Mouse (Mus musculus): ENCODE results near the gene Lyar. TPM values are rescaled to one million over a fixed set of nuclear protein-coding genes. Genes with fewer than 3 reads are reported as not detected.

Lyar gene
- total and polyA plus RNA-seq, 2 experiments from 2014 or later, result 15.5 to 43.4 TPM

- no peak overlapping the region for H3K9ac ChIP-seq (replicated peaks; ENCODE audit: low read length, poor library complexity, severe bottlenecking)
These were observed 53.6 kb downstream of the Lyar start for GRCm38 (mm10) chr5:38273831-38274230.

GRCm38 (mm10) chr5:38275771-38276170 lies 55.5 kb downstream of the Lyar start, which contains the start of gene Otop1:
Otop1 (plus strand) TSS chr5:38275972.
- WGBS, result 8% methylated on average over 4 of the region's 4 CpGs
- Histone ChIP-seq H3K36me3 (ENCODE audit: insufficient read depth, low read length) (0 out of 2 replicates have a peak, but pooled peaks cover 6% of the 10 kb centered on the region), H3K4me2 (ENCODE audit: low read depth, low read length, poor library complexity, severe bottlenecking) (peak within 1 kb of the TSS; percentile 57), H3K4me1 (ENCODE audit: insufficient read depth, low read length) (peaks cover 9% of the 10 kb centered on the region; the same call in 1 of the 2 replicates), H3K27ac (ENCODE audit: low read depth, low read length) (no peak within 1 kb of the TSS), H3K4me3 (ENCODE audit: low read depth, low read length) (peak within 1 kb of the TSS; percentile 29), H3K27me3 (ENCODE audit: insufficient read depth, low read length) (peaks cover 58% of the 10 kb centered on the region), H3K9ac (replicated peaks; ENCODE audit: low read length, poor library complexity, severe bottlenecking) (0 out of 2 replicates have a peak within 1 kb of the TSS, but pooled peaks have one; percentile 9), H3K9me3 (ENCODE audit: low read length) (no peaks in the 10 kb centered on the region)
- ATAC-seq (ENCODE audit: low FRiP score) (no peak), DNase-seq (ENCODE audit: low spot score) (no peak)
- TF ChIP-seq CTCF (IDR thresholded peaks at IDR 0.05), result no peak

More at GRCm38 (mm10) chr5:38273831-38274230, 53.6 kb downstream of the Lyar start:
- Histone ChIP-seq H3K36me3 (ENCODE audit: insufficient read depth, low read length) (peaks cover 14% of the 10 kb centered on the region; the same call in 1 of the 2 replicates), H3K4me2 (ENCODE audit: low read depth, low read length, poor library complexity, severe bottlenecking) (no peak overlapping the region), H3K27ac (ENCODE audit: low read depth, low read length) (no peak overlapping the region), H3K4me1 (ENCODE audit: insufficient read depth, low read length) (peaks cover 9% of the 10 kb centered on the region; the same call in 1 of the 2 replicates), H3K27me3 (ENCODE audit: insufficient read depth, low read length) (peaks cover 43% of the 10 kb centered on the region), H3K4me3 (ENCODE audit: low read depth, low read length) (no peak overlapping the region), H3K9me3 (ENCODE audit: low read length) (no peaks in the 10 kb centered on the region)
- TF ChIP-seq CTCF (IDR thresholded peaks at IDR 0.05), result no peak
- no peak for DNase-seq (ENCODE audit: low spot score)
- WGBS, result 93% methylated on average over 4 of the region's 4 CpGs
- no peak for ATAC-seq (ENCODE audit: low FRiP score)

DNA sequence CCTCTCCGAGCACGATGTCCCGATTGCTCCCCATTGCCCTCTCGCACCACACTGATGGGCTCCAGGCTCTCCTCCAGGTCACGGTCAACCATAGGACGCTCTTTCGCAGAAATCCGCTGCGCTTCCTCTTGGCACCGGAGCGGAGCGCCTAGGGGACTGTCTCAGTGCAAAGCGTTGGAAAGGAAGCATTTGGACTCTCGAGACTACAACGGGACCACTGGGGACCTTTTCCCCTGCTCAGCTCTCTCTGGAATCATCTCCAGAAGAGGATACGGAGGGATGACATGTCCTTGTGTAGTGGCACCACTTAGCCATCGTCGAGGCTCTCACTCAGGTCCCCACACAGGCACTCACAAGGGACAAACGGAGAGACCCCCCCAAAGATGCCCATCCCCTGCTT lies 56.2 kb downstream of the Lyar start:
- Histone ChIP-seq H3K9me3 (ENCODE audit: low read length) (no peaks in the 10 kb centered on the region), H3K4me1 (ENCODE audit: insufficient read depth, low read length) (peaks cover 9% of the 10 kb centered on the region; the same call in 1 of the 2 replicates), H3K4me2 (ENCODE audit: low read depth, low read length, poor library complexity, severe bottlenecking) (peak overlapping the region; percentile 57), H3K36me3 (ENCODE audit: insufficient read depth, low read length) (no peaks in the 10 kb centered on the region), H3K27ac (ENCODE audit: low read depth, low read length) (no peak overlapping the region), H3K27me3 (ENCODE audit: insufficient read depth, low read length) (peaks cover 60% of the 10 kb centered on the region), H3K4me3 (ENCODE audit: low read depth, low read length) (peak overlapping the region; percentile 29), H3K9ac (replicated peaks; ENCODE audit: low read length, poor library complexity, severe bottlenecking) (0 out of 2 replicates have a peak overlapping the region, but pooled peaks have one; percentile 9)
- ATAC-seq (ENCODE audit: low FRiP score) (no peak), DNase-seq (ENCODE audit: low spot score) (no peak)
- no peak for TF ChIP-seq CTCF (IDR thresholded peaks at IDR 0.05)
- 3% methylated on average over 19 of the region's 19 CpGs for WGBS

DNA sequence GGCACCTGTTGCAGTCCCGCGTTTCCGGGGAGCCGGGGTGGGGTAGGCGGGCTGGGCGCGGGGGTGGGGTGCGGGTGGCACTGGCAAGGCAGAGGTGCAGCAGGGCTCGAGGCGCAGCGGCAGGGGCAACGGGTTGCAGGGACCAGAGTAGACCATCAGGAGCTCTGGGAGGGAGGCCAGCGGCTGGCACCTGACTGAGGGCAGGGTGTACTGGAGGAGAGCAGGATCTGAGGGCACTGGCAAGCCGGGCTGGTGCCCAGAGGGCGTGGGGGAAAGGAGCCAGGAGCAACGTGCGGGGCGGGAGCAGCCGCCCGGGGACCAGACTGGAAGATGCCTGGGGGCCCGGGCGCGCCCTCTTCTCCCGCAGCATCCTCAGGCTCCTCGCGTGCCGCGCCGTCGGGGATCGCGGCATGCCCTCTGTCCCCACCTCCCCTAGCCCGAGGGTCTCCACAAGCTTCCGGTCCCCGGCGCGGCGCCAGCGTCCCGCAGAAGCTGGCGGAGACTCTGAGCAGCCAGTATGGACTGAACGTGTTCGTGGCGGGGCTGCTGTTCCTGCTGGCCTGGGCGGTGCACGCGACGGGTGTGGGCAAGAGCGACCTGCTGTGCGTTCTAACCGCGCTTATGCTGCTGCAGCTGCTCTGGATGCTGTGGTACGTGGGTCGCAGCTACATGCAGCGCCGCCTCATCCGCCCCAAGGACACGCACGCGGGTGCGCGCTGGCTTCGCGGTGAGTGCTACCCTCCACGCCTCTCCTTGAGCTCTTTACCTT lies 57.0 kb downstream of the Lyar start:
- Histone ChIP-seq H3K27me3 (ENCODE audit: insufficient read depth, low read length) (peaks cover 60% of the 10 kb centered on the region), H3K9ac (replicated peaks; ENCODE audit: low read length, poor library complexity, severe bottlenecking) (peak overlapping the region; percentile 29; the same call in 1 of the 2 replicates), H3K4me1 (ENCODE audit: insufficient read depth, low read length) (peaks cover 9% of the 10 kb centered on the region; the same call in 1 of the 2 replicates), H3K4me3 (ENCODE audit: low read depth, low read length) (peak overlapping the region; percentile 32), H3K36me3 (ENCODE audit: insufficient read depth, low read length) (no peaks in the 10 kb centered on the region), H3K27ac (ENCODE audit: low read depth, low read length) (no peak overlapping the region), H3K9me3 (ENCODE audit: low read length) (no peaks in the 10 kb centered on the region), H3K4me2 (ENCODE audit: low read depth, low read length, poor library complexity, severe bottlenecking) (peak overlapping the region; percentile 57)
- ATAC-seq (ENCODE audit: low FRiP score), result peak; percentile 38
- no peak for DNase-seq (ENCODE audit: low spot score)
- no peak for TF ChIP-seq CTCF (IDR thresholded peaks at IDR 0.05)
- WGBS, result 1% methylated on average over 53 of the region's 65 CpGs

DNA sequence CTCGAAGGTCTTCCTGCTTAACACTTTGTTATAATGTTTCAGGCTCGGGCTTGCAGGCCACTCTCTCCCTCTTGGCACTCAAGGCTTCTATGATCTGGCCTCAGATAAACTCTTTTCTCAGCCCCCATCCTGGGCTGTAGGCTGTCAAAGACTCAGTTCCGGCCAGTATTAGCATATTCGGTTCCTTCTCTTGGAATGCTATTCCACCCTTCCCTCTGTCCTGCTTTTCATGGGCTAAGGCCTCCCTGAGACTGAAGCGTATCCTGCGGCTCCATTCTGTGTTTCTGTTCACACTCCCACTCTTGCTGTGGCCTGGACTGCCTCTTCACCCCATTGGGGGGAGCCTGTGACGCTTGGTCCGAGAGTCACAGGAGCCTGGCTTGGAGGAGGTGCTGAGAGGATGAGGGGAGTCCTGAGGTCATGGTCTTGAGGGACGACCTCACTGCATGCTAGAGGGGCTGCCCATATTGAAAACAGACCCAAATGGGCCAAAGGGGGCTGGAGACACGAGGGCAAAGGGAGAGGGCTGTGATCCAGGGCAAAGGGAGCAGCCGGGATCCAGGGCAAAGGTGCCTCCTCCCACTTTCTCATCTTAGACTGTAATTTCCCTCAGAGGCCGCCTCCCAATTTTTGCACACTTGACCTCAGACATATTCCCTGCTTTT lies 57.8 kb downstream of the Lyar start:
- peaks cover 60% of the 10 kb centered on the region for H3K27me3 ChIP-seq (ENCODE audit: insufficient read depth, low read length)
- no peak for DNase-seq (ENCODE audit: low spot score)
- H3K9ac ChIP-seq (replicated peaks; ENCODE audit: low read length, poor library complexity, severe bottlenecking), result peak overlapping the region; percentile 29; the same call in 1 of the 2 replicates
- H3K36me3 ChIP-seq (ENCODE audit: insufficient read depth, low read length), result no peaks in the 10 kb centered on the region
- H3K4me1 ChIP-seq (ENCODE audit: insufficient read depth, low read length), result peaks cover 9% of the 10 kb centered on the region; the same call in 1 of the 2 replicates
- no peak overlapping the region for H3K27ac ChIP-seq (ENCODE audit: low read depth, low read length)
- H3K4me3 ChIP-seq (ENCODE audit: low read depth, low read length), result peak overlapping the region; percentile 32
- ATAC-seq (ENCODE audit: low FRiP score), result no peak
- H3K9me3 ChIP-seq (ENCODE audit: low read length), result no peaks in the 10 kb centered on the region
- TF ChIP-seq CTCF (IDR thresholded peaks at IDR 0.05), result no peak
- peak overlapping the region; percentile 57 for H3K4me2 ChIP-seq (ENCODE audit: low read depth, low read length, poor library complexity, severe bottlenecking)
- WGBS, result 19% methylated on average over 12 of the region's 12 CpGs
